ENCODE assay signal across 8 mouse cellular contexts in genomic region chr17:66110746-66111145, GRCm38 (mm10). TPM values are rescaled to one million over a fixed set of nuclear protein-coding genes. Genes with fewer than 3 reads are reported as not detected.
DNase-seq lines count a peak whose midpoint lies in the region; ATAC-seq and TF ChIP-seq lines count a peak whose summit lies in the region.

No protein-coding gene starts in this region.

- intact Hi-C loops in heart, postnatal 14 days (cut with DNase I), result no loop called here

- H3K9me3 ChIP-seq in lung, embryonic 14.5 days (ENCODE audit: low read depth, low read length), result no peaks in the 10 kb centered on the region
- no peaks in the 10 kb centered on the region for H3K9me3 ChIP-seq in liver, embryonic 14.5 days (ENCODE audit: control insufficient read depth, low read length)
- H3K9me3 ChIP-seq in stomach, embryonic 14.5 days (ENCODE audit: control insufficient read depth, low read depth, low read length), result no peaks in the 10 kb centered on the region

- no peak for TF ChIP-seq EP300 in liver, embryonic 14.5 days (IDR thresholded peaks at IDR 0.05; ENCODE audit: low read depth)

- peak overlapping the region; percentile 77 for H3K4me3 ChIP-seq in lung, embryonic 14.5 days (ENCODE audit: low read depth, low read length)
- H3K4me3 ChIP-seq in liver, embryonic 14.5 days (ENCODE audit: insufficient read depth in 1 of 2, low read depth in 2 of 2, low read length in 2 of 2), result peak overlapping the region; percentile 37 to 68
- H3K4me3 ChIP-seq in stomach, embryonic 14.5 days (ENCODE audit: low read depth, low read length), result peak overlapping the region; percentile 65

- 0 out of 2 replicates have a peak, but pooled peaks have one; percentile 9 for ATAC-seq in lung, embryonic 14.5 days (ENCODE audit: insufficient read depth)
- peak; percentile 19 for ATAC-seq in common myeloid progenitor, adult 5-6 weeks (replicated peaks; ENCODE audit: low read depth, poor library complexity, severe bottlenecking)
- ATAC-seq in liver, embryonic 14.5 days (ENCODE audit: insufficient read depth), result no peak
- no peak for ATAC-seq in stomach, embryonic 14.5 days (ENCODE audit: insufficient number of reproducible peaks, insufficient read depth, low FRiP score, low read depth)

- peak overlapping the region; percentile 54; the same call in 1 of the 2 replicates for H3K27ac ChIP-seq in lung, embryonic 14.5 days (ENCODE audit: low read depth)
- H3K27ac ChIP-seq in liver, embryonic 14.5 days, result peak overlapping the region; percentile 10
- peak overlapping the region; percentile 70; the same call in 1 of the 2 replicates for H3K27ac ChIP-seq in stomach, embryonic 14.5 days (ENCODE audit: low read length)

- peak overlapping the region; percentile 76 for H3K4me2 ChIP-seq in lung, embryonic 14.5 days
- peak overlapping the region; percentile 82 for H3K4me2 ChIP-seq in liver, embryonic 14.5 days (ENCODE audit: low read depth)
- peak overlapping the region; percentile 67 for H3K4me2 ChIP-seq in stomach, embryonic 14.5 days (replicated peaks; ENCODE audit: low read depth, low read length)

- peak overlapping the region; percentile 72 for H3K9ac ChIP-seq in lung, embryonic 14.5 days
- peak overlapping the region; percentile 67 for H3K9ac ChIP-seq in liver, embryonic 14.5 days (replicated peaks)
- no peak overlapping the region for H3K9ac ChIP-seq in stomach, embryonic 14.5 days (replicated peaks; ENCODE audit: low read depth, low read length)

- DNase-seq in lung, embryonic 14.5 days, result peak; percentile 30
- no peak for DNase-seq in lung, postnatal 36 days
- peak; percentile 23 to 38 for DNase-seq in heart, postnatal 14 days
- no peak for DNase-seq in liver, embryonic 14.5 days (ENCODE audit: low read depth in 3 of 3, low spot score in 3 of 3)
- no peak for DNase-seq in frontal cortex, postnatal 10 days (ENCODE audit: low spot score in 2 of 2)
- DNase-seq in gastrocnemius, adult 18-20 months (ENCODE audit: low spot score), result no peak

- peaks cover 5% of the 10 kb centered on the region; the same call in 1 of the 2 replicates for H3K4me1 ChIP-seq in lung, embryonic 14.5 days (ENCODE audit: insufficient read depth)
- H3K4me1 ChIP-seq in liver, embryonic 14.5 days (replicated peaks; ENCODE audit: control insufficient read depth in 2 of 2, insufficient read depth in 2 of 2, low read length in 1 of 2), result peaks cover 16 to 19% of the 10 kb centered on the region in 2 experiments
- peaks cover 12% of the 10 kb centered on the region for H3K4me1 ChIP-seq in stomach, embryonic 14.5 days (ENCODE audit: control insufficient read depth, insufficient read depth, low read length)

- 24% methylated on average over 6 of the region's 6 CpGs for WGBS in lung, embryonic 14.5 days
- WGBS in liver, embryonic 14.5 days (ENCODE audit: insufficient replicate concordance), result 20% methylated on average over 6 of the region's 6 CpGs
- WGBS in stomach, embryonic 14.5 days, result 23% methylated on average over 6 of the region's 6 CpGs

- TF ChIP-seq CTCF in lung, embryonic 14.5 days (IDR thresholded peaks at IDR 0.05; ENCODE audit: low read depth), result no peak
- TF ChIP-seq CTCF in liver, embryonic 14.5 days (IDR thresholded peaks at IDR 0.05; ENCODE audit: low read depth), result no peak

- no peaks in the 10 kb centered on the region for H3K27me3 ChIP-seq in lung, embryonic 14.5 days (ENCODE audit: insufficient read depth, low read length)
- no peaks in the 10 kb centered on the region for H3K27me3 ChIP-seq in liver, embryonic 14.5 days (ENCODE audit: control insufficient read depth, insufficient read depth, low read length)
- no peaks in the 10 kb centered on the region for H3K27me3 ChIP-seq in stomach, embryonic 14.5 days (ENCODE audit: control insufficient read depth, insufficient read depth, low read length)

- H3K36me3 ChIP-seq in lung, embryonic 14.5 days (ENCODE audit: insufficient read depth), result peaks cover 21% of the 10 kb centered on the region
- peaks cover 9% of the 10 kb centered on the region; the same call in 1 of the 2 replicates for H3K36me3 ChIP-seq in liver, embryonic 14.5 days (replicated peaks; ENCODE audit: control insufficient read depth, insufficient read depth, low read depth)
- peaks cover 19% of the 10 kb centered on the region for H3K36me3 ChIP-seq in stomach, embryonic 14.5 days (ENCODE audit: control insufficient read depth, insufficient read depth, low read length)

RNA-seq across cellular contexts. Expression of gene Washc1, which starts 0.6 kb away (rescaled TPM):
- 31.5 and 33.4 TPM in 2 replicates for polyA plus RNA-seq in lung, embryonic 14.5 days (2014; fragmentation: Nextera tagmentation; extraction: Ambion mirVana)
- total RNA-seq in common myeloid progenitor, adult 5-6 weeks (2017), result 25.9 and 27.5 TPM in 2 replicates
- 10 to 100 TPM; 22.4 to 22.5 TPM for total RNA-seq in heart, postnatal 14 days (2021)
- 9.9 and 12.0 TPM in 2 replicates for polyA plus RNA-seq in liver, embryonic 14.5 days (2012; rRNA removed)
- polyA plus RNA-seq in liver, embryonic 14.5 days (2014; fragmentation: Nextera tagmentation; extraction: Ambion mirVana), result 12.9 and 16.7 TPM in 2 replicates
- polyA plus RNA-seq in stomach, embryonic 14.5 days (2014; fragmentation: Nextera tagmentation; extraction: Ambion mirVana), result 38.0 and 38.2 TPM in 2 replicates
- total RNA-seq in gastrocnemius, adult 18-20 months (2021), result 10 to 100 TPM; 15.0 to 16.6 TPM

RNA-seq across cellular contexts. Expression of gene Ndufv2, which starts 9.4 kb away (rescaled TPM):
- polyA plus RNA-seq in lung, embryonic 14.5 days (2014; fragmentation: Nextera tagmentation; extraction: Ambion mirVana), result 322 and 337 TPM in 2 replicates
- 219 and 270 TPM in 2 replicates for total RNA-seq in common myeloid progenitor, adult 5-6 weeks (2017)
- total RNA-seq in heart, postnatal 14 days (2021), result 1,000 to 10,000 TPM; 1,081 to 1,118 TPM
- polyA plus RNA-seq in liver, embryonic 14.5 days (2012; rRNA removed), result 28.6 and 54.6 TPM in 2 replicates
- 268 and 273 TPM in 2 replicates for polyA plus RNA-seq in liver, embryonic 14.5 days (2014; fragmentation: Nextera tagmentation; extraction: Ambion mirVana)
- 343 and 364 TPM in 2 replicates for polyA plus RNA-seq in stomach, embryonic 14.5 days (2014; fragmentation: Nextera tagmentation; extraction: Ambion mirVana)
- 100 to 1,000 TPM; 702 to 718 TPM for total RNA-seq in gastrocnemius, adult 18-20 months (2021)

RNA-seq across cellular contexts. Expression of gene Ddx11, which starts 12.6 kb away (rescaled TPM):
- 25.7 and 29.6 TPM in 2 replicates for polyA plus RNA-seq in lung, embryonic 14.5 days (2014; fragmentation: Nextera tagmentation; extraction: Ambion mirVana)
- total RNA-seq in common myeloid progenitor, adult 5-6 weeks (2017), result 17.1 and 25.4 TPM in 2 replicates
- 1 to 10 TPM; 1.2 to 2.0 TPM for total RNA-seq in heart, postnatal 14 days (2021)
- 5.0 and 7.0 TPM in 2 replicates for polyA plus RNA-seq in liver, embryonic 14.5 days (2012; rRNA removed)
- 4.7 and 6.3 TPM in 2 replicates for polyA plus RNA-seq in liver, embryonic 14.5 days (2014; fragmentation: Nextera tagmentation; extraction: Ambion mirVana)
- polyA plus RNA-seq in stomach, embryonic 14.5 days (2014; fragmentation: Nextera tagmentation; extraction: Ambion mirVana), result 23.2 and 23.6 TPM in 2 replicates
- total RNA-seq in gastrocnemius, adult 18-20 months (2021), result 1 to 10 TPM in 1 of 2 experiments, under 1 TPM in 1; 0.75 to 1.2 TPM

RNA-seq across cellular contexts. Expression of gene Ankrd12, which starts 33.9 kb away (rescaled TPM):
- 17.9 and 19.6 TPM in 2 replicates for polyA plus RNA-seq in lung, embryonic 14.5 days (2014; fragmentation: Nextera tagmentation; extraction: Ambion mirVana)
- total RNA-seq in common myeloid progenitor, adult 5-6 weeks (2017), result 50.5 and 62.8 TPM in 2 replicates
- total RNA-seq in heart, postnatal 14 days (2021), result 10 to 100 TPM; 15.2 to 15.7 TPM
- polyA plus RNA-seq in liver, embryonic 14.5 days (2012; rRNA removed), result 1.7 and 2.7 TPM in 2 replicates
- 5.7 and 6.2 TPM in 2 replicates for polyA plus RNA-seq in liver, embryonic 14.5 days (2014; fragmentation: Nextera tagmentation; extraction: Ambion mirVana)
- 32.8 and 33.5 TPM in 2 replicates for polyA plus RNA-seq in stomach, embryonic 14.5 days (2014; fragmentation: Nextera tagmentation; extraction: Ambion mirVana)
- total RNA-seq in gastrocnemius, adult 18-20 months (2021), result 10 to 100 TPM; 16.3 to 19.6 TPM

Comparison
In these comparisons a context has a peak if more than half of its experiments do, and no peak if none do; other contexts are left out.
1. DNase-seq: peak in lung, embryonic 14.5 days (single experiment) and heart, postnatal 14 days (2 of 2); none in lung, postnatal 36 days (single experiment), liver, embryonic 14.5 days (0 of 3), frontal cortex, postnatal 10 days (0 of 2) and gastrocnemius, adult 18-20 months (single experiment).
2. ATAC-seq: peak in lung, embryonic 14.5 days (single experiment) and common myeloid progenitor, adult 5-6 weeks (single experiment); none in liver, embryonic 14.5 days (single experiment) and stomach, embryonic 14.5 days (single experiment).
3. H3K27ac ChIP-seq: peak in every context shown above with its lines; median percentile 70 in stomach, embryonic 14.5 days; 54 in lung, embryonic 14.5 days; 10 in liver, embryonic 14.5 days.
4. Peak in every context shown above with its lines, with median percentiles within 50 percentile points of each other: H3K4me2 ChIP-seq and H3K4me3 ChIP-seq.